Mouse (Mus musculus): ENCODE measurements around the gene Tas1r3. TPM values are rescaled to one million over a fixed set of nuclear protein-coding genes. Genes with fewer than 3 reads are reported as not detected.

Tas1r3 gene
- not detected for polyA plus RNA-seq (2014; fragmentation: Illumina TruSeq; extraction: RNeasy Lipid Tissue Mini Kit (QIAGEN cat#74804); ENCODE audit: low replicate concordance)

GRCm38 (mm10) chr4:155863001-155863400, at the start of gene Tas1r3:
Gene Tas1r3 (minus strand): TSS chr4:155863362.

GRCm38 (mm10) chr4:155891551-155892001, 28.4 kb upstream of the Tas1r3 start, which contains the start of the genes Pusl1 and Acap3:
Gene Pusl1 (minus strand): TSS chr4:155891781.
Gene Acap3 (plus strand): TSS chr4:155891822.

DNA sequence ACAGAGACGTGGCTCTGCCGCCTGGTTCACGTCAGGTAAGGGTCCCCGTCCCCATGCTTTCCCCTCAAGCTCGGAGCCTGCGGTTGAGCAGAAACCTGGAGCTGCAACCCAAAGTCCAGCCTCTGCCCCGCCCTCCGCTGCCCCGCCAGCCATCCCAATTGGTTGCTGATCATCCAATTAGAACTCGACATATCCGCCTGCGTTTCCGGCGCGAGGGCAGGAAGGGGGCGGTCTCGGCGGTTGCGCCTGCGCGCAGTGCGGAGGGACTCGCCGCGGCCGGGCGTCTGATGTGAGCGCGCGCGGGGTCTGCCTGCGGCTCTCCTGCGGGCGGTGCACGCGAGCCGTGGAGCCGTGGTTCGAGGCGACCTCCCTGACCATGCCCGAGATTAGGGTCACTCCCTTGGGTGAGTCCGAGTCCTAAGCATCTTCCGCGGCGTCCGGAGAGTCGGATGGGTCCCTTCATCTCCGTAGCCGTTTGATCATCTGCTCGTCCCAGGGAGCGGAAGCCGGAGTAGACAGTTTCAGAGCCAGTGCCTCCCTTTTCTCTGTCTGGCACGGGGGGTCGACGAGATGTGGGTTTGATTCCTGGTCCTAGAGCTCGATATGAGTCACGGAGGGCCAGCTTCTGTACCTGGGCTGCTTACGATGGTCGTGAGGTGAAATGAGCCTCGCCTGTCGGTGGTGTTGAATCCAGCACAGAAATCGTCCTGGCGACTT, 6.3 kb upstream of the Tas1r3 start, which contains the start of the genes Cptp and Ints11:
Cptp (minus strand) TSS at position 124 of the 717 bp plus-strand sequence.
Ints11 (plus strand) TSS at position 230 of the 717 bp plus-strand sequence.

GRCm38 (mm10) chr4:155846871-155847578, 16.1 kb downstream of the Tas1r3 start, which contains the start of gene Dvl1:
Gene Dvl1 (plus strand): TSS chr4:155847402.

DNA sequence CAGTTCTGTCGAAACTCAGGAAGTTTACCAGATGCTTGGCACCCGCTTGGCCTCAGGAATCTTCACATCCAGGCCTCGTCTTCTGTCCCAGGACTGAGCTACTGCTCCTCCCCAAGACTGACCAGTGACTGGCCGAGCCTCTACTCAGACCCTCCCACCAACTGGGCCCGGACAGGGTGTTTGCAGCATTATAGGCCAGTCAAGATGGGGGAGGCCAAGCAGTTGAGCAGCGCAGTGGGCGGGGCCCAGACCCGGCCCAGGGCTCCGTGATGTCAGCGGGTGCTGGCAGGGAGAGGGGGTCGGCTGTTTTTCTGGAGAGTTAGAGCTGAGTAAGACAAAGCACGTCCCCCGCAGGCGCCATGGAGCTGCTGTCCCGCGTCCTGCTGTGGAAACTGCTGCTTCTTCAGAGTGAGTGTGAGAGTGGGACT, 23.7 kb downstream of the Tas1r3 start, which contains the start of gene Mxra8:
Mxra8 (plus strand) TSS at position 198 of the 428 bp plus-strand sequence.

GRCm38 (mm10) chr4:155831205-155831766, 31.9 kb downstream of the Tas1r3 start, which contains the start of gene Aurkaip1:
Gene Aurkaip1 (plus strand): TSS chr4:155831272.

DNA sequence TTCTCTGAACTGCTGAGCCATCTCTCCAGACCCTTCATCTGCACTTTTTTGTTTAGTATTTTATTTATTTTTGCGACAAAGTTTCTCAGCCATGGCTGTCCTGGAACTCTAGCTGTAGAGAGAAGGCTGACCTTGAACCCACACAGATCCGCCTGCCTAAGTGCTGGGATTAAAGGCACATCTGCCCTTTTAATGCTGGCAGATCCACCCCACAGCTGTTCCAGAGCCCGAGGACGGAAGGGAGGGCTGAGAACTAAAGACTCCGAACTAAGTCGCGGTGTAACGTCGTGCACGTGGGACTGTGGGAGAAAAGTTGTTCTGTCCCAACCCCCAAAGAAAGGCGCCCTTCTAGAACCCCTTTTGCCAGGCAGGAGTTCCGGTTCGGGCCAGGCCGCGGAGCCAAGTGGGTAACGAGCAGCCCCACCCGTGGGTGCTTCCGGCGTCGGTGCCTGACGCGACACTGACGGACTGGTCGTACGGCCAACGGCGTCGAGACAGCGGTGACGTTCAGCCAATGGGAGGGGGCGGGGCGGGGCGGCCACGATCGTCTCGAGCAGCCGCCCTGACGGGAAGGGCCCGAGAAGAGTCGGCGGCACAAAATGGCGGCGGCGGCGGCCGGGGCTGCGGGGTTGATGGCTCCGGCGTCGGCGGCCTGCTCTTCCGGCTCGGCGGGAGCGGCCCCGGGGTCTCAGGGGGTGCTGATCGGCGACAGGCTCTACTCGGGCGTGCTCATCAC, 51.1 kb downstream of the Tas1r3 start, which contains the start of gene Ccnl2:
Ccnl2 (plus strand) TSS at position 561 of the 736 bp plus-strand sequence.

Other genes with a start within 250 kb of the Tas1r3 start
- gene Cdk11b, start 238.5 kb downstream of the Tas1r3 start, polyA plus RNA-seq (2014; fragmentation: Illumina TruSeq; extraction: RNeasy Lipid Tissue Mini Kit (QIAGEN cat#74804); ENCODE audit: low replicate concordance) = 152 TPM
- not detected for gene Gm10563, start 218.0 kb downstream of the Tas1r3 start, polyA plus RNA-seq (2014; fragmentation: Illumina TruSeq; extraction: RNeasy Lipid Tissue Mini Kit (QIAGEN cat#74804); ENCODE audit: low replicate concordance)
- gene Mmp23, start 210.0 kb downstream of the Tas1r3 start, polyA plus RNA-seq (2014; fragmentation: Illumina TruSeq; extraction: RNeasy Lipid Tissue Mini Kit (QIAGEN cat#74804); ENCODE audit: low replicate concordance) = 0.45 TPM
- gene Mib2, start 194.2 kb downstream of the Tas1r3 start, polyA plus RNA-seq (2014; fragmentation: Illumina TruSeq; extraction: RNeasy Lipid Tissue Mini Kit (QIAGEN cat#74804); ENCODE audit: low replicate concordance) = 0.71 TPM
- not detected for gene Fndc10, start 169.0 kb downstream of the Tas1r3 start, polyA plus RNA-seq (2014; fragmentation: Illumina TruSeq; extraction: RNeasy Lipid Tissue Mini Kit (QIAGEN cat#74804); ENCODE audit: low replicate concordance)
- 77.1 TPM for gene Ssu72, start 158.6 kb downstream of the Tas1r3 start, polyA plus RNA-seq (2014; fragmentation: Illumina TruSeq; extraction: RNeasy Lipid Tissue Mini Kit (QIAGEN cat#74804); ENCODE audit: low replicate concordance)
- not detected for gene Tmem240, start 128.6 kb downstream of the Tas1r3 start, polyA plus RNA-seq (2014; fragmentation: Illumina TruSeq; extraction: RNeasy Lipid Tissue Mini Kit (QIAGEN cat#74804); ENCODE audit: low replicate concordance)
- gene Atad3a, start 102.3 kb downstream of the Tas1r3 start, polyA plus RNA-seq (2014; fragmentation: Illumina TruSeq; extraction: RNeasy Lipid Tissue Mini Kit (QIAGEN cat#74804); ENCODE audit: low replicate concordance) = 3.7 TPM
- gene Vwa1, start 88.7 kb downstream of the Tas1r3 start, polyA plus RNA-seq (2014; fragmentation: Illumina TruSeq; extraction: RNeasy Lipid Tissue Mini Kit (QIAGEN cat#74804); ENCODE audit: low replicate concordance) = 4.6 TPM
- gene Tmem88b, start 77.5 kb downstream of the Tas1r3 start, polyA plus RNA-seq (2014; fragmentation: Illumina TruSeq; extraction: RNeasy Lipid Tissue Mini Kit (QIAGEN cat#74804); ENCODE audit: low replicate concordance) = 6.6 TPM
- gene Ankrd65, start 72.9 kb downstream of the Tas1r3 start, polyA plus RNA-seq (2014; fragmentation: Illumina TruSeq; extraction: RNeasy Lipid Tissue Mini Kit (QIAGEN cat#74804); ENCODE audit: low replicate concordance) = not detected
- gene Mrpl20, start 60.5 kb downstream of the Tas1r3 start, polyA plus RNA-seq (2014; fragmentation: Illumina TruSeq; extraction: RNeasy Lipid Tissue Mini Kit (QIAGEN cat#74804); ENCODE audit: low replicate concordance) = 36.0 TPM
- 101 TPM for gene Ccnl2, start 50.9 kb downstream of the Tas1r3 start, polyA plus RNA-seq (2014; fragmentation: Illumina TruSeq; extraction: RNeasy Lipid Tissue Mini Kit (QIAGEN cat#74804); ENCODE audit: low replicate concordance)
- 2.4 TPM for gene Aurkaip1, start 32.1 kb downstream of the Tas1r3 start, polyA plus RNA-seq (2014; fragmentation: Illumina TruSeq; extraction: RNeasy Lipid Tissue Mini Kit (QIAGEN cat#74804); ENCODE audit: low replicate concordance)
- 22.8 TPM for gene Mxra8, start 23.7 kb downstream of the Tas1r3 start, polyA plus RNA-seq (2014; fragmentation: Illumina TruSeq; extraction: RNeasy Lipid Tissue Mini Kit (QIAGEN cat#74804); ENCODE audit: low replicate concordance)
- gene Dvl1, start 16.0 kb downstream of the Tas1r3 start, polyA plus RNA-seq (2014; fragmentation: Illumina TruSeq; extraction: RNeasy Lipid Tissue Mini Kit (QIAGEN cat#74804); ENCODE audit: low replicate concordance) = 2.0 TPM
- 10.8 TPM for gene Cptp, start 6.1 kb upstream of the Tas1r3 start, polyA plus RNA-seq (2014; fragmentation: Illumina TruSeq; extraction: RNeasy Lipid Tissue Mini Kit (QIAGEN cat#74804); ENCODE audit: low replicate concordance)
- gene Ints11, start 6.2 kb upstream of the Tas1r3 start, polyA plus RNA-seq (2014; fragmentation: Illumina TruSeq; extraction: RNeasy Lipid Tissue Mini Kit (QIAGEN cat#74804); ENCODE audit: low replicate concordance) = 1.2 TPM
- gene Pusl1, start 28.4 kb upstream of the Tas1r3 start, polyA plus RNA-seq (2014; fragmentation: Illumina TruSeq; extraction: RNeasy Lipid Tissue Mini Kit (QIAGEN cat#74804); ENCODE audit: low replicate concordance) = 0.59 TPM
- not detected for gene Acap3, start 28.5 kb upstream of the Tas1r3 start, polyA plus RNA-seq (2014; fragmentation: Illumina TruSeq; extraction: RNeasy Lipid Tissue Mini Kit (QIAGEN cat#74804); ENCODE audit: low replicate concordance)
- 143 TPM for gene Ube2j2, start 80.5 kb upstream of the Tas1r3 start, polyA plus RNA-seq (2014; fragmentation: Illumina TruSeq; extraction: RNeasy Lipid Tissue Mini Kit (QIAGEN cat#74804); ENCODE audit: low replicate concordance)
- 15.7 TPM for gene C1qtnf12, start 99.0 kb upstream of the Tas1r3 start, polyA plus RNA-seq (2014; fragmentation: Illumina TruSeq; extraction: RNeasy Lipid Tissue Mini Kit (QIAGEN cat#74804); ENCODE audit: low replicate concordance)
- gene B3galt6, start 129.3 kb upstream of the Tas1r3 start, polyA plus RNA-seq (2014; fragmentation: Illumina TruSeq; extraction: RNeasy Lipid Tissue Mini Kit (QIAGEN cat#74804); ENCODE audit: low replicate concordance) = 3.5 TPM
- 126 TPM for gene Sdf4, start 129.5 kb upstream of the Tas1r3 start, polyA plus RNA-seq (2014; fragmentation: Illumina TruSeq; extraction: RNeasy Lipid Tissue Mini Kit (QIAGEN cat#74804); ENCODE audit: low replicate concordance)
- not detected for gene Tnfrsf4, start 150.5 kb upstream of the Tas1r3 start, polyA plus RNA-seq (2014; fragmentation: Illumina TruSeq; extraction: RNeasy Lipid Tissue Mini Kit (QIAGEN cat#74804); ENCODE audit: low replicate concordance)
- not detected for gene Tnfrsf18, start 162.8 kb upstream of the Tas1r3 start, polyA plus RNA-seq (2014; fragmentation: Illumina TruSeq; extraction: RNeasy Lipid Tissue Mini Kit (QIAGEN cat#74804); ENCODE audit: low replicate concordance)
- 0.59 TPM for gene Ttll10, start 196.1 kb upstream of the Tas1r3 start, polyA plus RNA-seq (2014; fragmentation: Illumina TruSeq; extraction: RNeasy Lipid Tissue Mini Kit (QIAGEN cat#74804); ENCODE audit: low replicate concordance)
- 1.2 TPM for gene 9430015G10Rik, start 246.6 kb upstream of the Tas1r3 start, polyA plus RNA-seq (2014; fragmentation: Illumina TruSeq; extraction: RNeasy Lipid Tissue Mini Kit (QIAGEN cat#74804); ENCODE audit: low replicate concordance)

All from small intestine, adult 10 weeks (tissue).